Mouse (Mus musculus) spleen, adult 2 months (tissue): ENCODE results near the gene Sec24a.

Experiments
- CTCF ChIP-seq: fragments of 200-500 bp; IDR thresholded peaks from 2 replicates; pipeline ENCODE4 v1.5.1; 2011; ENCODE audit warnings: mild to moderate bottlenecking, inconsistent platforms; ENCODE audit not compliant: insufficient read depth, insufficient read length, insufficient replicate concordance; ENCODE audit errors: extremely low read depth
- POLR2A ChIP-seq: fragments of 200-500 bp; IDR thresholded peaks from 2 replicates; pipeline ENCODE4 v1.6.1; 2011; ENCODE audit warnings: low read depth, low read length, inconsistent platforms

- TF ChIP-seq CTCF: no peak
- TF ChIP-seq POLR2A: no peak
These were observed 30.6 kb downstream of the Sec24a start for GRCm38 (mm10) chr11:51732883-51733282.
